ENCODE assay signal across 8 mouse cellular contexts in genomic region chr8:84774473-84774911, GRCm38 (mm10). TPM values are rescaled to one million over a fixed set of nuclear protein-coding genes. Genes with fewer than 3 reads are reported as not detected.
DNase-seq lines count a peak whose midpoint lies in the region; ATAC-seq and TF ChIP-seq lines count a peak whose summit lies in the region.

No protein-coding gene starts in this region.

- DNase-seq in adrenal gland, postnatal 36 days: peak; percentile 39 to 49
- DNase-seq in adrenal gland, adult 2 months: no peak
- peak; percentile 87 for DNase-seq in 3134 (ENCODE audit: extremely low read depth, insufficient read length, low spot score)
- DNase-seq in layer of hippocampus, postnatal 14 days (ENCODE audit: low spot score in 2 of 2): peak; percentile 79 to 88
- no peak for DNase-seq in liver, embryonic 11.5 days (ENCODE audit: low spot score)

- H3K4me1 ChIP-seq in cortical plate, adult 2 months (ENCODE audit: control insufficient read depth, insufficient read depth, low read length): peaks cover 9% of the 10 kb centered on the region
- H3K4me1 ChIP-seq in heart, embryonic 12.5 days (replicated peaks): peaks cover 53% of the 10 kb centered on the region
- H3K4me1 ChIP-seq in olfactory bulb, adult 2 months (ENCODE audit: control insufficient read depth, insufficient read depth, low read length): peaks cover 47% of the 10 kb centered on the region
- peaks cover 6% of the 10 kb centered on the region; the same call in 1 of the 2 replicates for H3K4me1 ChIP-seq in liver, embryonic 11.5 days (replicated peaks; ENCODE audit: control insufficient read depth, insufficient read depth, low read length)

- no peaks in the 10 kb centered on the region for H3K9me3 ChIP-seq in heart, embryonic 12.5 days (replicated peaks)
- no peaks in the 10 kb centered on the region for H3K9me3 ChIP-seq in liver, embryonic 11.5 days (ENCODE audit: control insufficient read depth, low read length)

- peak overlapping the region; percentile 95 for H3K27ac ChIP-seq in cortical plate, adult 2 months (ENCODE audit: insufficient read depth, low read length)
- H3K27ac ChIP-seq in heart, embryonic 12.5 days (ENCODE audit: poor library complexity, severe bottlenecking): peak overlapping the region; percentile 10; the same call in 1 of the 2 replicates
- H3K27ac ChIP-seq in olfactory bulb, adult 2 months (ENCODE audit: insufficient read depth, low read depth, low read length): peak overlapping the region; percentile 56
- H3K27ac ChIP-seq in liver, embryonic 11.5 days (ENCODE audit: low read depth, low read length): no peak overlapping the region

- H3K27me3 ChIP-seq in heart, embryonic 12.5 days (replicated peaks): peaks cover 98% of the 10 kb centered on the region
- H3K27me3 ChIP-seq in liver, embryonic 11.5 days (replicated peaks; ENCODE audit: control insufficient read depth, insufficient read depth, low read length): peaks cover 98% of the 10 kb centered on the region

- TF ChIP-seq POLR2A in cortical plate, adult 2 months (IDR thresholded peaks at IDR 0.05; ENCODE audit: extremely low read depth, insufficient read depth, low read length): no peak
- TF ChIP-seq POLR2A in olfactory bulb, adult 2 months (IDR thresholded peaks at IDR 0.05; ENCODE audit: insufficient read depth, low read depth, low read length): no peak

- H3K4me3 ChIP-seq in cortical plate, adult 2 months (ENCODE audit: insufficient read depth, low read length): no peak overlapping the region; the same call in 1 of the 2 replicates
- H3K4me3 ChIP-seq in heart, embryonic 12.5 days: peak overlapping the region; percentile 36
- H3K4me3 ChIP-seq in olfactory bulb, adult 2 months (ENCODE audit: insufficient read depth, low read depth, low read length): no peak overlapping the region
- H3K4me3 ChIP-seq in liver, embryonic 11.5 days (ENCODE audit: low read depth, low read length): no peak overlapping the region

- H3K9ac ChIP-seq in heart, embryonic 12.5 days: peak overlapping the region; percentile 50; the same call in 1 of the 2 replicates
- H3K9ac ChIP-seq in liver, embryonic 11.5 days (ENCODE audit: low read depth, low read length): no peak overlapping the region

- WGBS in heart, embryonic 12.5 days: 10% methylated on average over 10 of the region's 10 CpGs
- 24% methylated on average over 10 of the region's 10 CpGs for WGBS in olfactory bulb, adult 2 months
- 11% methylated on average over 10 of the region's 10 CpGs for WGBS in liver, embryonic 11.5 days

- no peaks in the 10 kb centered on the region for H3K36me3 ChIP-seq in heart, embryonic 12.5 days
- no peaks in the 10 kb centered on the region for H3K36me3 ChIP-seq in liver, embryonic 11.5 days (ENCODE audit: control insufficient read depth, insufficient read depth, low read length)

- TF ChIP-seq CTCF in cortical plate, adult 2 months (IDR thresholded peaks at IDR 0.05; ENCODE audit: extremely low read depth, insufficient read depth, low read length): no peak
- TF ChIP-seq CTCF in olfactory bulb, adult 2 months (IDR thresholded peaks at IDR 0.05; ENCODE audit: insufficient read depth, low read depth, low read length): no peak

- H3K4me2 ChIP-seq in heart, embryonic 12.5 days: peak overlapping the region; percentile 66
- no peak overlapping the region for H3K4me2 ChIP-seq in liver, embryonic 11.5 days

- no peak for ATAC-seq in heart, embryonic 12.5 days (ENCODE audit: insufficient number of reproducible peaks, low FRiP score)
- ATAC-seq in liver, embryonic 11.5 days (replicated peaks; ENCODE audit: low FRiP score): no peak

RNA-seq across cellular contexts. Expression of gene Nfix, which starts 25.7 kb away (rescaled TPM):
- 100 to 1,000 TPM in 1 of 2 experiments, 10 to 100 TPM in 1; 99.9 to 108 TPM for total RNA-seq in adrenal gland, postnatal 36 days (2021)
- 100 to 1,000 TPM in 1 of 2 experiments, 10 to 100 TPM in 1; 91.3 to 113 TPM for total RNA-seq in adrenal gland, adult 2 months (2021)
- 47.0 and 59.9 TPM in 2 replicates for polyA plus RNA-seq in adrenal gland, adult 2 months (2012; rRNA removed)
- 82.8 and 89.1 TPM in 2 replicates for polyA plus RNA-seq in cortical plate, adult 2 months (2012; rRNA removed)
- polyA plus RNA-seq in heart, embryonic 12.5 days (2016; fragmentation: Nextera tagmentation; extraction: Ambion mirVana): 9.2 and 10.9 TPM in 2 replicates
- 100 to 1,000 TPM; 519 to 562 TPM for total RNA-seq in layer of hippocampus, postnatal 14 days (2021)
- polyA plus RNA-seq in olfactory bulb, adult 2 months (2012; ENCODE audit: insufficient read depth, insufficient read length, low replicate concordance, missing spikeins): not detected in 2 replicates
- 5.0 and 7.1 TPM in 2 replicates for polyA plus RNA-seq in liver, embryonic 11.5 days (2014; fragmentation: Nextera tagmentation; extraction: Ambion mirVana)

RNA-seq across cellular contexts. Expression of gene Dand5, which starts 48.1 kb away (rescaled TPM):
- total RNA-seq in adrenal gland, postnatal 36 days (2021): 1 to 10 TPM; 9.1 to 10.0 TPM
- 10 to 100 TPM; 11.5 to 12.2 TPM for total RNA-seq in adrenal gland, adult 2 months (2021)
- polyA plus RNA-seq in adrenal gland, adult 2 months (2012; rRNA removed): 5.1 and 7.0 TPM in 2 replicates
- polyA plus RNA-seq in cortical plate, adult 2 months (2012; rRNA removed): 14.9 and 16.0 TPM in 2 replicates
- 4.6 and 6.2 TPM in 2 replicates for polyA plus RNA-seq in heart, embryonic 12.5 days (2016; fragmentation: Nextera tagmentation; extraction: Ambion mirVana)
- 1 to 10 TPM; 7.4 to 8.6 TPM for total RNA-seq in layer of hippocampus, postnatal 14 days (2021)
- not detected in 2 replicates for polyA plus RNA-seq in olfactory bulb, adult 2 months (2012; ENCODE audit: insufficient read depth, insufficient read length, low replicate concordance, missing spikeins)
- polyA plus RNA-seq in liver, embryonic 11.5 days (2014; fragmentation: Nextera tagmentation; extraction: Ambion mirVana): 4.5 and 4.9 TPM in 2 replicates

RNA-seq across cellular contexts. Expression of gene G430095P16Rik, which starts 51.7 kb away (rescaled TPM):
- total RNA-seq in adrenal gland, postnatal 36 days (2021): under 1 TPM in 1 of 2 experiments, not detected in 1; 0.46 TPM
- total RNA-seq in adrenal gland, adult 2 months (2021): under 1 TPM in 1 of 2 experiments, not detected in 1; 0.59 TPM
- polyA plus RNA-seq in adrenal gland, adult 2 months (2012; rRNA removed): 0.26 and 0.76 TPM in 2 replicates
- polyA plus RNA-seq in cortical plate, adult 2 months (2012; rRNA removed): 0.30 and 0.42 TPM in 2 replicates
- polyA plus RNA-seq in heart, embryonic 12.5 days (2016; fragmentation: Nextera tagmentation; extraction: Ambion mirVana): 5.4 and 6.9 TPM in 2 replicates
- not detected for total RNA-seq in layer of hippocampus, postnatal 14 days (2021)
- polyA plus RNA-seq in olfactory bulb, adult 2 months (2012; ENCODE audit: insufficient read depth, insufficient read length, low replicate concordance, missing spikeins): not detected in 2 replicates
- 11.8 and 12.3 TPM in 2 replicates for polyA plus RNA-seq in liver, embryonic 11.5 days (2014; fragmentation: Nextera tagmentation; extraction: Ambion mirVana)

RNA-seq across cellular contexts. Expression of gene Gadd45gip1, which starts 56.8 kb away (rescaled TPM):
- total RNA-seq in adrenal gland, postnatal 36 days (2021): 10 to 100 TPM; 63.3 to 70.5 TPM
- total RNA-seq in adrenal gland, adult 2 months (2021): 10 to 100 TPM; 72.6 to 74.9 TPM
- 141 and 196 TPM in 2 replicates for polyA plus RNA-seq in adrenal gland, adult 2 months (2012; rRNA removed)
- 26.0 and 31.2 TPM in 2 replicates for polyA plus RNA-seq in cortical plate, adult 2 months (2012; rRNA removed)
- polyA plus RNA-seq in heart, embryonic 12.5 days (2016; fragmentation: Nextera tagmentation; extraction: Ambion mirVana): 50.9 and 52.1 TPM in 2 replicates
- 10 to 100 TPM; 19.4 to 20.4 TPM for total RNA-seq in layer of hippocampus, postnatal 14 days (2021)
- not detected in 2 replicates for polyA plus RNA-seq in olfactory bulb, adult 2 months (2012; ENCODE audit: insufficient read depth, insufficient read length, low replicate concordance, missing spikeins)
- 87.8 and 90.6 TPM in 2 replicates for polyA plus RNA-seq in liver, embryonic 11.5 days (2014; fragmentation: Nextera tagmentation; extraction: Ambion mirVana)

Comparison
In these comparisons a context has a peak if more than half of its experiments do, and no peak if none do; other contexts are left out.
1. DNase-seq: peak in adrenal gland, postnatal 36 days (2 of 2), 3134 (single experiment) and layer of hippocampus, postnatal 14 days (2 of 2); none in adrenal gland, adult 2 months (single experiment) and liver, embryonic 11.5 days (single experiment).